Comparison of ENCODE assay signal across 16 mouse cellular contexts in the genomic region with DNA sequence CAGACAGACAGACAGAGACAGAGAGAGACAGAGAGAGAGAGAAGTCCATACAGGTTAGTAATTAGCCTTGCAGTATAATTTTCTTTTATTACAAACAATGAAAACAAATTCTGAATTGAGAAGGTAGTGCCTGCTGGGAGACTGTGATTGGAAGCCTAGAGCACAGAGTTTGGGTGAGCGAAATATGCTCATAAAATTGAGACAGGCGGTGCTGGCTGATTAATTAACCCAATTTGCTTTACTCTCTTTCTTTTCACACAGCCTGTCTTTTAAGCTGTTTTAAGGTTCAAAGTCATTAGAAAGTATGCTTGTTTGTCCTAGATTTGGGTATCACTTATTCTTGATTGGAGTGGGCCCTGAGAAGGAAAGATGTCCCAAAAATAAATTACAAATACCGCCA.
DNase-seq lines count a peak whose midpoint lies in the region; ATAC-seq and TF ChIP-seq lines count a peak whose summit lies in the region.
"Had no signal": no experiment of that assay in that cellular context is flagged by ENCODE, and none has a peak within 500 bp of the region (broad histone marks: within the 10 kb centered on the region; RNA-seq: fewer than 3 reads in every experiment).

No protein-coding gene starts in this region.

- 72% methylated on average over 3 of the region's 3 CpGs for WGBS in forebrain, embryonic 15.5 days
- 91% methylated on average over 3 of the region's 3 CpGs for WGBS in forebrain, embryonic 10.5 days
- 70% methylated on average over 3 of the region's 3 CpGs for WGBS in forebrain, postnatal 0 days
- 75% methylated on average over 3 of the region's 3 CpGs for WGBS in forebrain, embryonic 13.5 days

- no peak overlapping the region for H3K4me2 ChIP-seq in forebrain, embryonic 15.5 days (replicated peaks)
- H3K4me2 ChIP-seq in forebrain, postnatal 0 days (ENCODE audit: low read depth), result no peak overlapping the region
- H3K4me2 ChIP-seq in forebrain, embryonic 13.5 days, result no peak overlapping the region
- H3K4me2 ChIP-seq: embryonic facial prominence, embryonic 12.5 days had no signal

- H3K27me3 ChIP-seq in forebrain, embryonic 15.5 days, result no peaks in the 10 kb centered on the region
- H3K27me3 ChIP-seq in forebrain, embryonic 10.5 days (ENCODE audit: poor library complexity, severe bottlenecking), result no peaks in the 10 kb centered on the region
- no peaks in the 10 kb centered on the region for H3K27me3 ChIP-seq in forebrain, postnatal 0 days (ENCODE audit: insufficient read depth, low read length)
- H3K27me3 ChIP-seq in forebrain, embryonic 13.5 days, result no peaks in the 10 kb centered on the region
- H3K27me3 ChIP-seq: embryonic facial prominence, embryonic 12.5 days had no signal

- no peak for DNase-seq in forebrain, embryonic 10.5 days (ENCODE audit: extremely low spot score, low spot score)
- DNase-seq in forebrain, postnatal 0 days, result no peak
- peak; percentile 33 for DNase-seq in brain, embryonic 14.5 days (ENCODE audit: low read depth)
- DNase-seq in frontal cortex, adult 2 months (ENCODE audit: extremely low spot score in 1 of 2, low spot score in 1 of 2), result no peak
- DNase-seq: adrenal gland, adult 2 months; adrenal gland, postnatal 10 days; adrenal gland, postnatal 25 days; cerebellum, adult 11-12 months; cerebellum, adult 2 months; cerebellum, adult 9-10 months; cerebellum, postnatal 10 days; cerebellum, postnatal 25 days had no signal

- no peaks in the 10 kb centered on the region for H3K36me3 ChIP-seq in forebrain, embryonic 15.5 days
- H3K36me3 ChIP-seq in forebrain, embryonic 10.5 days (replicated peaks), result no peaks in the 10 kb centered on the region
- H3K36me3 ChIP-seq in forebrain, postnatal 0 days (ENCODE audit: insufficient read depth), result no peaks in the 10 kb centered on the region
- H3K36me3 ChIP-seq in forebrain, embryonic 13.5 days (ENCODE audit: poor library complexity, severe bottlenecking), result no peaks in the 10 kb centered on the region
- H3K36me3 ChIP-seq: embryonic facial prominence, embryonic 10.5 days; embryonic facial prominence, embryonic 12.5 days had no signal

- H3K4me1 ChIP-seq in forebrain, embryonic 15.5 days, result no peaks in the 10 kb centered on the region
- no peaks in the 10 kb centered on the region for H3K4me1 ChIP-seq in forebrain, embryonic 10.5 days
- H3K4me1 ChIP-seq in forebrain, postnatal 0 days (ENCODE audit: insufficient read depth), result no peaks in the 10 kb centered on the region
- no peaks in the 10 kb centered on the region for H3K4me1 ChIP-seq in forebrain, embryonic 13.5 days
- H3K4me1 ChIP-seq: embryonic facial prominence, embryonic 10.5 days; embryonic facial prominence, embryonic 12.5 days had no signal

- H3K9me3 ChIP-seq in forebrain, embryonic 15.5 days, result no peaks in the 10 kb centered on the region
- no peaks in the 10 kb centered on the region for H3K9me3 ChIP-seq in forebrain, embryonic 10.5 days
- no peaks in the 10 kb centered on the region for H3K9me3 ChIP-seq in forebrain, postnatal 0 days (ENCODE audit: low read length)
- H3K9me3 ChIP-seq in forebrain, embryonic 13.5 days (replicated peaks), result no peaks in the 10 kb centered on the region
- H3K9me3 ChIP-seq: embryonic facial prominence, embryonic 10.5 days; embryonic facial prominence, embryonic 12.5 days had no signal

- H3K4me3 ChIP-seq in forebrain, embryonic 15.5 days, result no peak overlapping the region
- H3K4me3 ChIP-seq in forebrain, embryonic 10.5 days, result no peak overlapping the region
- H3K4me3 ChIP-seq in forebrain, postnatal 0 days (ENCODE audit: low read depth, low read length), result no peak overlapping the region
- H3K4me3 ChIP-seq in forebrain, embryonic 13.5 days, result no peak overlapping the region
- H3K4me3 ChIP-seq: embryonic facial prominence, embryonic 10.5 days; embryonic facial prominence, embryonic 12.5 days had no signal

- no peak for TF ChIP-seq POLR2A in brain, embryonic 14.5 days (IDR thresholded peaks at IDR 0.05; ENCODE audit: borderline replicate concordance, extremely low read depth, insufficient read depth, insufficient read length, poor library complexity, severe bottlenecking)

- no peak; the same call in 1 of the 2 replicates for ATAC-seq in forebrain, embryonic 15.5 days (replicated peaks)
- peak; percentile 59 for ATAC-seq in forebrain, postnatal 0 days
- ATAC-seq in forebrain, embryonic 13.5 days, result no peak

- no peak for TF ChIP-seq CTCF in forebrain, postnatal 0 days (IDR thresholded peaks at IDR 0.05; ENCODE audit: low read depth)
- no peak for TF ChIP-seq CTCF in brain, embryonic 14.5 days (IDR thresholded peaks at IDR 0.05; ENCODE audit: borderline replicate concordance, extremely low read depth, insufficient read depth, insufficient read length)

- H3K9ac ChIP-seq in forebrain, embryonic 15.5 days (replicated peaks), result no peak overlapping the region
- H3K9ac ChIP-seq in forebrain, postnatal 0 days, result no peak overlapping the region
- H3K9ac ChIP-seq in forebrain, embryonic 13.5 days, result no peak overlapping the region
- H3K9ac ChIP-seq: embryonic facial prominence, embryonic 12.5 days had no signal

- H3K27ac ChIP-seq in forebrain, embryonic 15.5 days (replicated peaks), result peak overlapping the region; percentile 12
- no peak overlapping the region for H3K27ac ChIP-seq in forebrain, embryonic 10.5 days
- no peak overlapping the region for H3K27ac ChIP-seq in forebrain, postnatal 0 days (ENCODE audit: low read depth, low read length)
- no peak overlapping the region for H3K27ac ChIP-seq in forebrain, embryonic 13.5 days
- H3K27ac ChIP-seq: embryonic facial prominence, embryonic 10.5 days; embryonic facial prominence, embryonic 12.5 days had no signal
